Mouse (Mus musculus) midbrain, embryonic 12.5 days (tissue): ENCODE measurements around the gene Olfr1443. TPM values are rescaled to one million over a fixed set of nuclear protein-coding genes. Genes with fewer than 3 reads are reported as not detected.
"Not testable (repeated sequence)": the region's sequence is repeated elsewhere in the genome, so short reads cannot be mapped to it uniquely, and the experiment has no call there.

Experiments used
- ATAC-seq: fragments of 200-750 bp; cut with Nextera tagmentation; 2 replicates; pipeline ENCODE4 v1.8.0; 2017; ENCODE audit warnings: low read depth, moderate TSS enrichment, moderate library complexity; ENCODE audit not compliant: low FRiP score
- H3K27ac ChIP-seq: fragments of 300-500 bp; sonication (generic); replicated peaks from 2 replicates; pipeline ENCODE4 v1.5.1; 2016; ENCODE audit warnings: mild to moderate bottlenecking
- H3K27me3 ChIP-seq: fragments of 300-500 bp; sonication (generic); 2 replicates; pipeline ENCODE4 v1.6.1; 2016; ENCODE audit warnings: mild to moderate bottlenecking
- H3K36me3 ChIP-seq: fragments of 300-500 bp; sonication (generic); 2 replicates; pipeline ENCODE4 v1.6.1; 2016
- H3K4me1 ChIP-seq: fragments of 300-500 bp; sonication (generic); 2 replicates; pipeline ENCODE4 v1.6.1; 2016
- H3K4me2 ChIP-seq: fragments of 300-500 bp; sonication (generic); replicated peaks from 2 replicates; pipeline ENCODE4 v1.6.1; 2016; ENCODE audit warnings: mild to moderate bottlenecking, moderate library complexity
- H3K4me3 ChIP-seq: fragments of 300-500 bp; sonication (generic); 2 replicates; pipeline ENCODE4 v1.5.1; 2016; ENCODE audit warnings: mild to moderate bottlenecking
- H3K9ac ChIP-seq: fragments of 300-500 bp; sonication (generic); replicated peaks from 2 replicates; pipeline ENCODE4 v1.6.1; 2016; ENCODE audit warnings: mild to moderate bottlenecking, moderate library complexity
- H3K9me3 ChIP-seq: fragments of 300-500 bp; sonication (generic); 2 replicates; pipeline ENCODE4 v1.6.1; 2016; ENCODE audit warnings: mild to moderate bottlenecking
- WGBS: fragments of 180-500 bp; shearing (Covaris S2); methylation state at CpG from one replicate; pipeline ENCODE4 v1.1.7; 2016; 5-methylcytosine and 5-hydroxymethylcytosine counted together
- polyA plus RNA-seq: library from polyadenylated mRNA; unstranded; fragments of >200 nt; fragmentation: Nextera tagmentation; extraction: Ambion mirVana; gene quantifications from 2 replicates; pipeline ENCODE4 v1.2.1, GENCODE M21; 2016

The Olfr1443 gene
- polyA plus RNA-seq = not detected in 2 replicates

DNA sequence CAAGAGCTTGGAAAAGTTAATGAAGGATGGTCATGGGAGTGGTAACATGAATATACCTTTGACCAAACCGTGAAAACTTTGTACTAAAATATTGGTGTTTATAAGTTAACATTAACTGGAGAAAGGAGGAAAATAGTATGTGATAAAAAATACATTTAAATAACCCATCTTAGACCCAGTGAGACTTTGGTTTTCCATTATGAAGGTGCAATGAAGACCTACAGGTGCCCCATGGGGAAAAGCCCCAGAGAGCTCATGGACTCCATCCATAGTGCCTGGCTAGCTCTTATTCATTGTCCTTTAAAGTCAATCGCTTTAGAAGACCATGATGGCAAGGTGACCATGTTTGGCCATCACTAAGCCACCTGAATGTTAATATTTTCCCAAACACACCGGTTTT, at the start of gene Olfr1443:
Gene Olfr1443 (plus strand): TSS at position 301 of the 400 bp plus-strand sequence.
- Histone ChIP-seq H3K27me3 (no peaks in the 10 kb centered on the region), H3K9ac (no peak within 1 kb of the TSS), H3K4me3 (no peak within 1 kb of the TSS), H3K9me3 (no peaks in the 10 kb centered on the region), H3K4me1 (no peaks in the 10 kb centered on the region), H3K4me2 (no peak within 1 kb of the TSS), H3K27ac (no peak within 1 kb of the TSS), H3K36me3 (no peaks in the 10 kb centered on the region)
- no peak for ATAC-seq
- 86% methylated on average over 3 of the region's 3 CpGs for WGBS

GRCm38 (mm10) chr19:12633176-12633575, 44.7 kb upstream of the Olfr1443 start, which contains the start of gene Glyat:
Glyat (plus strand) TSS chr19:12633308.
- no peak within 1 kb of the TSS for H3K27ac ChIP-seq
- no peak within 1 kb of the TSS for H3K9ac ChIP-seq
- no peaks in the 10 kb centered on the region for H3K9me3 ChIP-seq
- H3K4me3 ChIP-seq = no peak within 1 kb of the TSS
- no peaks in the 10 kb centered on the region for H3K27me3 ChIP-seq
- H3K36me3 ChIP-seq = no peaks in the 10 kb centered on the region
- no peak for ATAC-seq
- 86% methylated on average over 4 of the region's 4 CpGs for WGBS
- no peaks in the 10 kb centered on the region for H3K4me1 ChIP-seq
- no peak within 1 kb of the TSS for H3K4me2 ChIP-seq

DNA sequence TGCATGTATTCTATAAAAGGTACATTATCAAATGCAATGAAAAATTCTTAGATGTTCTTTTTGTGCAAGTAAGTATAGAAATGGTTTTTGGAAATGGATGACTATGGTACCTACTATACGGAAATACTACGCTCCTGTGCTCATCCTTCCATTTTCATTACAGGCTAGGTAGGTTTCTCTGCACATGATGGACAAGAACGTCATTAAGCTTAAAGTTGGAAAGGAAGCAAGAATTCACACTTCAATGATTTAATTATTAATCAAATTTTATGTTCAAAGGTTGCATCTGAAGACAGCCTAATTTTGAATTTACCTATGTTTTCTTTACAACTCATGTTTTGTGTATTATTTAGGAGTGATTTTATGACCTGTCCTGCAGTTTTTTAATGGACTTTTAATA, 43.7 kb upstream of the Olfr1443 start:
- no peak overlapping the region for H3K4me2 ChIP-seq
- no peak overlapping the region for H3K27ac ChIP-seq
- no peak overlapping the region for H3K4me3 ChIP-seq
- H3K36me3 ChIP-seq = no peaks in the 10 kb centered on the region
- H3K27me3 ChIP-seq = no peaks in the 10 kb centered on the region
- no peaks in the 10 kb centered on the region for H3K9me3 ChIP-seq
- ATAC-seq = no peak
- no peak overlapping the region for H3K9ac ChIP-seq
- H3K4me1 ChIP-seq = no peaks in the 10 kb centered on the region
- 90% methylated on average over 3 of the region's 3 CpGs for WGBS

- Histone ChIP-seq H3K36me3 (no peaks in the 10 kb centered on the region), H3K4me1 (no peaks in the 10 kb centered on the region), H3K27ac (no peak overlapping the region), H3K9ac (no peak overlapping the region), H3K9me3 (no peaks in the 10 kb centered on the region), H3K4me2 (no peak overlapping the region), H3K27me3 (no peaks in the 10 kb centered on the region), H3K4me3 (no peak overlapping the region)
- no peak for ATAC-seq
- WGBS = 88% methylated on average over 4 of the region's 4 CpGs
Measured at GRCm38 (mm10) chr19:12634963-12635362, 42.9 kb upstream of the Olfr1443 start.

GRCm38 (mm10) chr19:12636863-12637262, 41.0 kb upstream of the Olfr1443 start:
- H3K4me2 ChIP-seq = no peak overlapping the region
- no peaks in the 10 kb centered on the region for H3K4me1 ChIP-seq
- H3K4me3 ChIP-seq = no peak overlapping the region
- H3K9ac ChIP-seq = no peak overlapping the region
- H3K9me3 ChIP-seq = no peaks in the 10 kb centered on the region
- WGBS = 75% methylated on average over 3 of the region's 3 CpGs
- ATAC-seq = no peak
- no peaks in the 10 kb centered on the region for H3K36me3 ChIP-seq
- H3K27ac ChIP-seq = no peak overlapping the region
- H3K27me3 ChIP-seq = no peaks in the 10 kb centered on the region

GRCm38 (mm10) chr19:12638049-12638448, 39.9 kb upstream of the Olfr1443 start:
- H3K27ac ChIP-seq = no peak overlapping the region
- no peak for ATAC-seq
- no peaks in the 10 kb centered on the region for H3K27me3 ChIP-seq
- no peak overlapping the region for H3K4me3 ChIP-seq
- no peaks in the 10 kb centered on the region for H3K36me3 ChIP-seq
- no peaks in the 10 kb centered on the region for H3K9me3 ChIP-seq
- H3K4me2 ChIP-seq = no peak overlapping the region
- WGBS = 75% methylated on average over 1 of the region's 1 CpGs
- H3K9ac ChIP-seq = no peak overlapping the region
- no peaks in the 10 kb centered on the region for H3K4me1 ChIP-seq

GRCm38 (mm10) chr19:12649511-12649910, 28.4 kb upstream of the Olfr1443 start:
- Histone ChIP-seq H3K27ac (no peak overlapping the region), H3K27me3 (no peaks in the 10 kb centered on the region), H3K36me3 (no peaks in the 10 kb centered on the region), H3K9ac (no peak overlapping the region), H3K4me1 (no peaks in the 10 kb centered on the region), H3K9me3 (no peaks in the 10 kb centered on the region), H3K4me3 (no peak overlapping the region), H3K4me2 (no peak overlapping the region)
- no peak for ATAC-seq

DNA sequence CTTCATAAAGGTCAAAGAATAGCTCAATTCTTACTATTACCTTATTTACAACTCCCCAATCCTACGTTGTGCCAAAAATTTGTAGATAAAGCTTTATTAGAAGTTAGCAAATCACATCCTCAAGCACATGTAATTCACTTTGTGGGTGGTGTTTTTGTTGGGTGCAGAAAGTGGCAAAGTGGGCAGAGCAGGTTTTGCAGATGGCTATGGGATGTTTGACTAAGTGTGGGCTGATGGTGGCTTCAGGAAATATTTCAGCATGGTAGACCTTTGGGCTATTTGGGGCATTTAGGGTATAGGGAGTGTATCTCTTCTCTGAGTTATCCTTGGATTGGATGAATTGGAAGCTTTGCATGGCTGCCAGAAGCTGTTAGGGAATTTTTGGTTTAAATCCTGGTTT, 11.8 kb upstream of the Olfr1443 start:
- H3K4me3 ChIP-seq = no peak overlapping the region
- ATAC-seq = no peak
- 76% methylated on average over 1 of the region's 1 CpGs for WGBS

GRCm38 (mm10) chr19:12668601-12669000, 9.3 kb upstream of the Olfr1443 start:
- H3K4me2 ChIP-seq, H3K9me3 ChIP-seq, H3K4me3 ChIP-seq, H3K36me3 ChIP-seq, H3K27ac ChIP-seq, H3K27me3 ChIP-seq, H3K4me1 ChIP-seq, H3K9ac ChIP-seq, ATAC-seq: not testable (repeated sequence)
- WGBS = over 99% methylated on average over 3 of the region's 3 CpGs

More for the DNA sequence above, 11.8 kb upstream of the Olfr1443 start:
- Histone ChIP-seq H3K9ac (no peak overlapping the region), H3K4me2 (no peak overlapping the region), H3K27me3 (no peaks in the 10 kb centered on the region), H3K27ac (no peak overlapping the region), H3K9me3 (0 out of 2 replicates have a peak, but pooled peaks cover 5% of the 10 kb centered on the region), H3K36me3 (no peaks in the 10 kb centered on the region), H3K4me1 (no peaks in the 10 kb centered on the region)

DNA sequence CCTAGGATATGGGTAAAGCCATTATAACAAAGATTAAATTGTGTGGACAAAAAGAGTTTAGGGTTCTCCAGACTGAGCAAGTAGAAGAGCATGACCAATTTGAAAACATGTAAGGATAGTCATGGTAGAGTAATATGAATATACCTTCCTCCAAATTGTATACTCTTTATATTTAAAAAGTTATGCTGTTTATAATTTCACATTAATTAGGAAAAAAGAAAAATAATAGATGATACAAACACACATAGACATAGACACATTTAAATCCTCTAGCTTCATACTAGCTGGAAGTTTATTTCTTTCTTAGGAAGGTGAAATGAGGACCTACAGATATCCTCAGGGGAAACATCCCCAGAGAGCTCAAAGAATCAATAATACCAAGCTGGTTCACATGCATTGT, 7.8 kb upstream of the Olfr1443 start, which contains the start of gene Olfr1442:
Gene Olfr1442 (plus strand): TSS at position 301 of the 400 bp plus-strand sequence.
- Histone ChIP-seq H3K9me3 (no peaks in the 10 kb centered on the region), H3K27ac (no peak within 1 kb of the TSS), H3K4me2 (no peak within 1 kb of the TSS), H3K4me1 (no peaks in the 10 kb centered on the region), H3K9ac (no peak within 1 kb of the TSS), H3K27me3 (no peaks in the 10 kb centered on the region), H3K36me3 (no peaks in the 10 kb centered on the region), H3K4me3 (no peak within 1 kb of the TSS)
- no peak for ATAC-seq

- H3K36me3 ChIP-seq = no peaks in the 10 kb centered on the region
- no peaks in the 10 kb centered on the region for H3K4me1 ChIP-seq
- no peak overlapping the region for H3K4me3 ChIP-seq
- H3K27ac ChIP-seq = no peak overlapping the region
- no peaks in the 10 kb centered on the region for H3K9me3 ChIP-seq
- no peak for ATAC-seq
- no peak overlapping the region for H3K9ac ChIP-seq
- H3K4me2 ChIP-seq = no peak overlapping the region
- 81% methylated on average over 4 of the region's 4 CpGs for whole genome bisulfite sequencing
- no peaks in the 10 kb centered on the region for H3K27me3 ChIP-seq
Measured at GRCm38 (mm10) chr19:12671051-12671450, 6.9 kb upstream of the Olfr1443 start.

GRCm38 (mm10) chr19:12684638-12685037, 6.7 kb downstream of the Olfr1443 start:
- H3K4me1 ChIP-seq = no peaks in the 10 kb centered on the region
- H3K9ac ChIP-seq = no peak overlapping the region
- no peak overlapping the region for H3K4me2 ChIP-seq
- ATAC-seq = no peak
- H3K27me3 ChIP-seq = no peaks in the 10 kb centered on the region
- no peaks in the 10 kb centered on the region for H3K9me3 ChIP-seq
- H3K4me3 ChIP-seq = no peak overlapping the region
- no peak overlapping the region for H3K27ac ChIP-seq
- H3K36me3 ChIP-seq = no peaks in the 10 kb centered on the region

- H3K9me3 ChIP-seq = no peaks in the 10 kb centered on the region
- H3K27me3 ChIP-seq = no peaks in the 10 kb centered on the region
- no peak for ATAC-seq
- H3K4me1 ChIP-seq = no peaks in the 10 kb centered on the region
- H3K9ac ChIP-seq = no peak overlapping the region
- no peak overlapping the region for H3K4me2 ChIP-seq
- no peak overlapping the region for H3K4me3 ChIP-seq
- no peaks in the 10 kb centered on the region for H3K36me3 ChIP-seq
- no peak overlapping the region for H3K27ac ChIP-seq
Measured at GRCm38 (mm10) chr19:12685231-12685630, 7.3 kb downstream of the Olfr1443 start.
